Mouse (Mus musculus): ENCODE data around the gene Cntrob.
A peak's percentile ranks its signal among the peaks of the same experiment; 100 is the strongest.

DNA sequence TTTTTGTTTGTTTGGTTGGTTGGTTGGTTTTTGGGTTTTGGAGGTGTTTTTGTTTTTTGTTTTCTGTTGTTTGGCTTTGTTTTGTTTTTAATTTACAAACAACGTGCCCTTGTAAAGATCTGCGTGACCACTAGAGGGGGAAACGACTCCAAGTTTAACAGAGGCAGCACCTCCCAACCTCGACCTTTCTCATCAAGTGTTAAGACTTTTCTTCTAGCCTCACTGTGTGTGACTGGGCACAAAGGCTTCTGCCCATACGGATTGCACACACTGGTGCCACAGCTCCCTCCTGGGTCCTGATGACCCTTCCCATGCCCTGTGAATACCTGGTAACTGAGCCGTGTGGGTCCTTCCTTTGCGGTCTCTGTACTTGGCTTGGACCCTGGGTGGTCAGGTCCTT is 56.2 kb downstream of the Cntrob start:
- TF ChIP-seq CTCF (IDR thresholded peaks at IDR 0.05; ENCODE audit: low read depth) (peak; percentile 61), EP300 (IDR thresholded peaks at IDR 0.05; ENCODE audit: low read depth) (no peak)
